10 mouse cellular contexts compared by ENCODE assay signal in genomic region chr1:72567056-72567455, GRCm38 (mm10). TPM values are rescaled to one million over a fixed set of nuclear protein-coding genes. Genes with fewer than 3 reads are reported as not detected.
A peak's percentile ranks its signal among the peaks of the same experiment; 100 is the strongest.
DNase-seq lines count a peak whose midpoint lies in the region; ATAC-seq lines count a peak whose summit lies in the region.
"Had no signal": no experiment of that assay in that cellular context is flagged by ENCODE, and none has a peak within 500 bp of the region (broad histone marks: within the 10 kb centered on the region; RNA-seq: fewer than 3 reads in every experiment).

No protein-coding gene starts in this region.

- no peaks in the 10 kb centered on the region for H3K36me3 ChIP-seq in hindbrain, embryonic 10.5 days
- no peaks in the 10 kb centered on the region for H3K36me3 ChIP-seq in hindbrain, embryonic 11.5 days (ENCODE audit: control insufficient read depth, insufficient read depth, low read length)
- H3K36me3 ChIP-seq in forebrain, embryonic 14.5 days (ENCODE audit: control insufficient read depth, insufficient read depth, low read length) = no peaks in the 10 kb centered on the region
- no peaks in the 10 kb centered on the region for H3K36me3 ChIP-seq in limb, embryonic 13.5 days
- H3K36me3 ChIP-seq in neural tube, embryonic 15.5 days = no peaks in the 10 kb centered on the region
- no peaks in the 10 kb centered on the region for H3K36me3 ChIP-seq in intestine, embryonic 15.5 days

- ATAC-seq in hindbrain, embryonic 11.5 days (ENCODE audit: low FRiP score) = no peak
- no peak for ATAC-seq in forebrain, embryonic 14.5 days
- no peak for ATAC-seq in limb, embryonic 13.5 days (ENCODE audit: low FRiP score, low read depth)
- ATAC-seq in neural tube, embryonic 15.5 days (ENCODE audit: low FRiP score) = peak; percentile 17; the same call in 1 of the 2 replicates
- ATAC-seq in intestine, embryonic 15.5 days = no peak
- no peak for ATAC-seq in activated CD4-positive, CD25-positive, alpha-beta regulatory T cell, adult 4 months

- no peaks in the 10 kb centered on the region for H3K9me3 ChIP-seq in hindbrain, embryonic 10.5 days
- no peaks in the 10 kb centered on the region for H3K9me3 ChIP-seq in hindbrain, embryonic 11.5 days (ENCODE audit: control insufficient read depth, low read length)
- H3K9me3 ChIP-seq in forebrain, embryonic 14.5 days (replicated peaks; ENCODE audit: control insufficient read depth, low read length) = no peaks in the 10 kb centered on the region
- no peaks in the 10 kb centered on the region for H3K9me3 ChIP-seq in limb, embryonic 13.5 days
- H3K9me3 ChIP-seq in neural tube, embryonic 15.5 days (replicated peaks) = no peaks in the 10 kb centered on the region
- H3K9me3 ChIP-seq in intestine, embryonic 15.5 days = no peaks in the 10 kb centered on the region

- H3K4me1 ChIP-seq in hindbrain, embryonic 10.5 days (replicated peaks) = no peaks in the 10 kb centered on the region
- no peaks in the 10 kb centered on the region for H3K4me1 ChIP-seq in hindbrain, embryonic 11.5 days (replicated peaks; ENCODE audit: control insufficient read depth, insufficient read depth, low read length)
- no peaks in the 10 kb centered on the region for H3K4me1 ChIP-seq in forebrain, embryonic 14.5 days (ENCODE audit: control insufficient read depth, insufficient read depth, low read length)
- H3K4me1 ChIP-seq in limb, embryonic 13.5 days = no peaks in the 10 kb centered on the region
- peaks cover 12% of the 10 kb centered on the region for H3K4me1 ChIP-seq in neural tube, embryonic 15.5 days
- H3K4me1 ChIP-seq in intestine, embryonic 15.5 days (replicated peaks) = no peaks in the 10 kb centered on the region

- peak; percentile 15 for DNase-seq in hindbrain, embryonic 10.5 days (ENCODE audit: low spot score)
- no peak for DNase-seq in hindbrain, embryonic 11.5 days (ENCODE audit: low spot score)
- DNase-seq in forebrain, embryonic 14.5 days (ENCODE audit: low spot score) = peak; percentile 30
- DNase-seq in testis, postnatal 14 days (ENCODE audit: low spot score) = no peak
- DNase-seq: kidney, adult 2 months had no signal

- H3K4me2 ChIP-seq in hindbrain, embryonic 11.5 days (replicated peaks; ENCODE audit: low read depth, low read length) = no peak overlapping the region
- peak overlapping the region; percentile 29; the same call in 1 of the 2 replicates for H3K4me2 ChIP-seq in forebrain, embryonic 14.5 days (ENCODE audit: low read length)
- H3K4me2 ChIP-seq in limb, embryonic 13.5 days (replicated peaks) = peak overlapping the region; percentile 41; the same call in 1 of the 2 replicates
- H3K4me2 ChIP-seq in neural tube, embryonic 15.5 days = peak overlapping the region; percentile 50
- no peak overlapping the region for H3K4me2 ChIP-seq in intestine, embryonic 15.5 days (replicated peaks)

- H3K27ac ChIP-seq in hindbrain, embryonic 10.5 days = no peak overlapping the region
- no peak overlapping the region for H3K27ac ChIP-seq in hindbrain, embryonic 11.5 days (ENCODE audit: low read depth, low read length)
- no peak overlapping the region for H3K27ac ChIP-seq in forebrain, embryonic 14.5 days (ENCODE audit: low read depth, low read length)
- H3K27ac ChIP-seq in limb, embryonic 13.5 days = no peak overlapping the region
- H3K27ac ChIP-seq in neural tube, embryonic 15.5 days (replicated peaks) = 0 out of 2 replicates have a peak overlapping the region, but pooled peaks have one; percentile 58
- no peak overlapping the region for H3K27ac ChIP-seq in intestine, embryonic 15.5 days

- no peak overlapping the region for H3K9ac ChIP-seq in hindbrain, embryonic 11.5 days (ENCODE audit: low read depth, low read length)
- H3K9ac ChIP-seq in forebrain, embryonic 14.5 days (ENCODE audit: low read length) = peak overlapping the region; percentile 22; the same call in 1 of the 2 replicates
- H3K9ac ChIP-seq in limb, embryonic 13.5 days = no peak overlapping the region
- H3K9ac ChIP-seq in neural tube, embryonic 15.5 days (replicated peaks) = 0 out of 2 replicates have a peak overlapping the region, but pooled peaks have one; percentile 35
- H3K9ac ChIP-seq in intestine, embryonic 15.5 days = no peak overlapping the region

- H3K27me3 ChIP-seq in hindbrain, embryonic 10.5 days (ENCODE audit: insufficient read depth, poor library complexity, severe bottlenecking) = no peaks in the 10 kb centered on the region
- H3K27me3 ChIP-seq in hindbrain, embryonic 11.5 days (ENCODE audit: control insufficient read depth, insufficient read depth, low read length) = no peaks in the 10 kb centered on the region
- H3K27me3 ChIP-seq in forebrain, embryonic 14.5 days (replicated peaks; ENCODE audit: control insufficient read depth, insufficient read depth, low read length) = no peaks in the 10 kb centered on the region
- no peaks in the 10 kb centered on the region for H3K27me3 ChIP-seq in limb, embryonic 13.5 days
- no peaks in the 10 kb centered on the region for H3K27me3 ChIP-seq in neural tube, embryonic 15.5 days (replicated peaks)
- H3K27me3 ChIP-seq in intestine, embryonic 15.5 days (replicated peaks) = no peaks in the 10 kb centered on the region

- no peak overlapping the region for H3K4me3 ChIP-seq in hindbrain, embryonic 10.5 days
- H3K4me3 ChIP-seq in hindbrain, embryonic 11.5 days (ENCODE audit: low read depth, low read length) = no peak overlapping the region
- H3K4me3 ChIP-seq in forebrain, embryonic 14.5 days (ENCODE audit: low read depth, low read length) = no peak overlapping the region
- peak overlapping the region; percentile 21; the same call in 1 of the 2 replicates for H3K4me3 ChIP-seq in limb, embryonic 13.5 days
- peak overlapping the region; percentile 32 for H3K4me3 ChIP-seq in neural tube, embryonic 15.5 days (replicated peaks)
- no peak overlapping the region for H3K4me3 ChIP-seq in intestine, embryonic 15.5 days (replicated peaks)

- 41% methylated on average over 9 of the region's 9 CpGs for WGBS in hindbrain, embryonic 10.5 days
- 36% methylated on average over 9 of the region's 9 CpGs for WGBS in hindbrain, embryonic 11.5 days
- WGBS in forebrain, embryonic 14.5 days = 40% methylated on average over 9 of the region's 9 CpGs
- WGBS in limb, embryonic 13.5 days = 24% methylated on average over 9 of the region's 9 CpGs
- WGBS in neural tube, embryonic 15.5 days = 21% methylated on average over 9 of the region's 9 CpGs
- 47% methylated on average over 9 of the region's 9 CpGs for WGBS in intestine, embryonic 15.5 days

RNA-seq across cellular contexts. Expression of gene Smarcal1, which starts 16.0 kb away (rescaled TPM):
- 31.6 and 32.0 TPM in 2 replicates for polyA plus RNA-seq in hindbrain, embryonic 10.5 days (2016; fragmentation: Nextera tagmentation; extraction: Ambion mirVana)
- polyA plus RNA-seq in hindbrain, embryonic 11.5 days (2014; fragmentation: Nextera tagmentation; extraction: Ambion mirVana) = 32.1 and 33.6 TPM in 2 replicates
- 28.6 and 35.0 TPM in 2 replicates for polyA plus RNA-seq in forebrain, embryonic 14.5 days (2014; fragmentation: Nextera tagmentation; extraction: Ambion mirVana)
- 24.9 and 26.7 TPM in 2 replicates for polyA plus RNA-seq in limb, embryonic 13.5 days (2015; fragmentation: Nextera tagmentation; extraction: Ambion mirVana)
- polyA plus RNA-seq in neural tube, embryonic 15.5 days (2015; fragmentation: Nextera tagmentation; extraction: Ambion mirVana) = 23.9 and 24.5 TPM in 2 replicates
- polyA plus RNA-seq in intestine, embryonic 15.5 days (2015; fragmentation: Nextera tagmentation; extraction: Ambion mirVana) = 16.5 TPM in 2 replicates
- 10 to 100 TPM; 13.7 to 15.9 TPM for polyA plus RNA-seq in activated CD4-positive, CD25-positive, alpha-beta regulatory T cell, adult 4 months (2017; shearing (Covaris generic))

RNA-seq across cellular contexts. Expression of gene March4, which starts 30.3 kb away (rescaled TPM):
- 0.24 and 0.92 TPM in 2 replicates for polyA plus RNA-seq in hindbrain, embryonic 10.5 days (2016; fragmentation: Nextera tagmentation; extraction: Ambion mirVana)
- polyA plus RNA-seq in hindbrain, embryonic 11.5 days (2014; fragmentation: Nextera tagmentation; extraction: Ambion mirVana) = 1.1 and 1.5 TPM in 2 replicates
- polyA plus RNA-seq in forebrain, embryonic 14.5 days (2014; fragmentation: Nextera tagmentation; extraction: Ambion mirVana) = 2.8 and 3.6 TPM in 2 replicates
- polyA plus RNA-seq in limb, embryonic 13.5 days (2015; fragmentation: Nextera tagmentation; extraction: Ambion mirVana) = not detected in 2 replicates
- 8.5 and 9.6 TPM in 2 replicates for polyA plus RNA-seq in neural tube, embryonic 15.5 days (2015; fragmentation: Nextera tagmentation; extraction: Ambion mirVana)
- 0.37 and 0.38 TPM in 2 replicates for polyA plus RNA-seq in intestine, embryonic 15.5 days (2015; fragmentation: Nextera tagmentation; extraction: Ambion mirVana)
- not detected for polyA plus RNA-seq in activated CD4-positive, CD25-positive, alpha-beta regulatory T cell, adult 4 months (2017; shearing (Covaris generic))
- polyA plus RNA-seq: embryonic facial prominence, embryonic 11.5 days had no signal

Comparison
In these comparisons a context has a peak if more than half of its experiments do, and no peak if none do; other contexts are left out.
1. DNase-seq: peak in hindbrain, embryonic 10.5 days (single experiment) and forebrain, embryonic 14.5 days (single experiment); none in hindbrain, embryonic 11.5 days (single experiment) and testis, postnatal 14 days (single experiment).
2. H3K4me3 ChIP-seq: peak in limb, embryonic 13.5 days (single experiment) and neural tube, embryonic 15.5 days (single experiment); none in hindbrain, embryonic 10.5 days (single experiment), hindbrain, embryonic 11.5 days (single experiment), forebrain, embryonic 14.5 days (single experiment) and intestine, embryonic 15.5 days (single experiment).
3. H3K4me2 ChIP-seq: peak in forebrain, embryonic 14.5 days (single experiment), limb, embryonic 13.5 days (single experiment) and neural tube, embryonic 15.5 days (single experiment); none in hindbrain, embryonic 11.5 days (single experiment) and intestine, embryonic 15.5 days (single experiment).
4. H3K9ac ChIP-seq: peak in forebrain, embryonic 14.5 days (single experiment) and neural tube, embryonic 15.5 days (single experiment); none in hindbrain, embryonic 11.5 days (single experiment), limb, embryonic 13.5 days (single experiment) and intestine, embryonic 15.5 days (single experiment).